Mouse (Mus musculus) neural tube, embryonic 11.5 days (tissue): ENCODE data around the gene Abcb4. TPM values are rescaled to one million over a fixed set of nuclear protein-coding genes. Genes with fewer than 3 reads are reported as not detected.

ENCODE experiments used
- ATAC-seq: fragments of 200-750 bp; cut with Nextera tagmentation; 2 replicates; pipeline ENCODE4 v1.8.0; 2017; ENCODE audit warnings: moderate number of reproducible peaks, mild to moderate bottlenecking, moderate TSS enrichment, moderate library complexity; ENCODE audit not compliant: insufficient read depth, low FRiP score, low TSS enrichment
- DNase-seq: peaks from one replicate; pipeline ENCODE4 v3.0.0-alpha.2; 2015; ENCODE audit warnings: low spot score
- H3K27ac ChIP-seq: fragments of 300-500 bp; sonication (generic); 2 replicates; pipeline ENCODE4 v1.5.1; 2014; ENCODE audit warnings: low read depth, mild to moderate bottlenecking, low read length
- H3K27me3 ChIP-seq: fragments of 300-500 bp; sonication (generic); 2 replicates; pipeline ENCODE4 v1.6.1; 2014; ENCODE audit warnings: mild to moderate bottlenecking, low read length, mixed read lengths; ENCODE audit not compliant: control insufficient read depth, insufficient read depth
- H3K36me3 ChIP-seq: fragments of 300-500 bp; sonication (generic); 2 replicates; pipeline ENCODE4 v1.6.1; 2014; ENCODE audit warnings: mild to moderate bottlenecking, low read length, moderate library complexity, mixed read lengths; ENCODE audit not compliant: control insufficient read depth, insufficient read depth
- H3K4me1 ChIP-seq: fragments of 300-500 bp; sonication (generic); 2 replicates; pipeline ENCODE4 v1.6.1; 2014; ENCODE audit warnings: low read length, mixed read lengths; ENCODE audit not compliant: control insufficient read depth, insufficient read depth
- H3K4me2 ChIP-seq: fragments of 300-500 bp; sonication (generic); 2 replicates; pipeline ENCODE4 v1.6.1; 2014; ENCODE audit warnings: low read depth, mild to moderate bottlenecking, moderate library complexity
- H3K4me3 ChIP-seq: fragments of 300-500 bp; sonication (generic); 2 replicates; pipeline ENCODE4 v1.5.1; 2014; ENCODE audit warnings: low read depth, low read length
- H3K9ac ChIP-seq: fragments of 300-500 bp; sonication (generic); 2 replicates; pipeline ENCODE4 v1.6.1; 2014; ENCODE audit warnings: mild to moderate bottlenecking, low read length
- H3K9me3 ChIP-seq: fragments of 300-500 bp; sonication (generic); 2 replicates; pipeline ENCODE4 v1.6.1; 2016; ENCODE audit warnings: low read length; ENCODE audit not compliant: control insufficient read depth
- WGBS: fragments of 180-500 bp; shearing (Covaris S2); extraction: QIAGEN DNeasy Blood & Tissue Kit; methylation state at CpG from one replicate; pipeline ENCODE4 v1.1.7; 2014; 5-methylcytosine and 5-hydroxymethylcytosine counted together
- polyA plus RNA-seq: library from polyadenylated mRNA; unstranded; fragments of >200 nt; fragmentation: Nextera tagmentation; extraction: Ambion mirVana; gene quantifications from 2 replicates; pipeline ENCODE4 v1.2.1, GENCODE M21; 2014

Gene Abcb4
- polyA plus RNA-seq, 1 experiment from 2014 or later, result 0.32 TPM

DNA sequence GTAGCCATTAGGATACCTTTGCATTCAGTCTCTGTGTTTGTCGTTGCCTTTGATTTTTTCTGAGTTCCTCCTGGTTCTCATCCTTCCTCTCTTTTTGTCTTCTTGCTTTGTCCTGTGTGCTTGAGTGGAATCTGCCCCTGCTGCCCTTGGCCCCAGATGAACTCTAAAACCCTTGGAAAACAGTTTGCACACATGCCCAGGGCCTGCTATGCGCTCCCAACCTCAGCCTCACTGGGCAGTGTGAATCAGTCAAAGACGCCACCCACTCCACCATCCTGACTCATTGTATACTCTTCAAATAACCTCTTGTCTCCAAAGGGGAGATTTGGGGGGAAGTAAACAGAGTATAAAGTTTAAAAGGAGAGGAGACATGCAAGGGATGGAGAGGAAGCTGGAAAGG, 4.7 kb downstream of the Abcb4 start:
- H3K27ac ChIP-seq, result no peak overlapping the region
- H3K4me3 ChIP-seq, result no peak overlapping the region
- DNase-seq, result no peak
- H3K9ac ChIP-seq, result no peak overlapping the region
- H3K4me2 ChIP-seq, result no peak overlapping the region
- H3K4me1 ChIP-seq, result no peaks in the 10 kb centered on the region
- no peaks in the 10 kb centered on the region for H3K9me3 ChIP-seq
- no peak for ATAC-seq
- 85% methylated on average over 3 of the region's 3 CpGs for WGBS
- H3K27me3 ChIP-seq, result no peaks in the 10 kb centered on the region
- H3K36me3 ChIP-seq, result no peaks in the 10 kb centered on the region

DNA sequence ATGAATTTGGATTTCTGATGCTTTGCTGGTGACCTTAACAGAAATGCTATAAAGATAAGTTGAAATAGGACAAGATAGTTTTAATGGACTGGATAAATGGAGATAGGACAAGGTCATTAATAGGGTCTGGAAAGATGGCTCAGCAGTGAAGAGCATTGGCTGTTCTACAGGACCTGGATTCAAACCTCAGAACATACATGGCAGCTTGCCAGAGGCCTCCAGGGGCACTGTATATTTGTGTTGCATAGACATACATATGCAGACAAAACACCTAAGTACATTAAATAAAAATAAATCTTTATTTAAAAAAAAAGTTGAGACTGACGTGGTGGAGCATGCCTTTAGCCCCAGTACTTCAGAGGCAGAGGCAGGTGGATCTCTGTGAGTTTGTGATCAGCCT, 7.5 kb downstream of the Abcb4 start:
- H3K27me3 ChIP-seq, result no peaks in the 10 kb centered on the region
- no peak overlapping the region for H3K4me2 ChIP-seq
- no peak for DNase-seq
- no peaks in the 10 kb centered on the region for H3K9me3 ChIP-seq
- H3K9ac ChIP-seq, result no peak overlapping the region
- WGBS, result 84% methylated on average over 1 of the region's 1 CpGs
- no peak overlapping the region for H3K27ac ChIP-seq
- no peak overlapping the region for H3K4me3 ChIP-seq
- H3K4me1 ChIP-seq, result no peaks in the 10 kb centered on the region
- no peaks in the 10 kb centered on the region for H3K36me3 ChIP-seq
- no peak for ATAC-seq

DNA sequence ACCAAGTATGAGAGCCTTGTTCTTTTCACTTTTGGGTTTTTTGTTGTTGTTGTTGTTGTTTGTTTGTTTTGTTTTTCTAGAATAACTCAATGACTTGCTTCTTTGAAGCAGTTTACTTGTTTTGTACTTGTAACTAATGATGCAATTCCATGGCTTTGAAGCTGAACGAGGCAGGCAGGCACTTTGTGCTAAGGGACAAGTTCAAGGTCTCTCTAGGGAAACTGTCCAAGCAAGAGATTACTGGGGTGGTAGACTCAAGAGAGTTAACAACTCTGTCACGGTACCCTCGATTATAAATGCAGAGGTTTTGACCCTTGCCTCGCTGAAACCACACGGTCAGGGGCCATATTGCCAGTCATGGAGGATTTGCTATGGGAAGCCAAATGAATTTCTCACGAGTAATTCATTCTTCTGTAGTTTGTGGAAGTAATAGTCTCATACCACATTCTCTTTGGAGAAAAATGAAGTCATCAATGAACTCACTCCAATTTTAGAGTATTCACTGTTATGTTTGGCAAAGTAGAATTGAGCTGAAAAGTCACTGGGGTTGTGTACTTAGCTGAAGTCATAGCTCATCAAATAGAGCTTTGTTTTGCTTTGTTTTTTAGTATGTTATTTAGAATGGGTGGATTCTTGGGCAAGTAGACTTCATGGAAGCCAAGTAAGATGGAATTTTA, 8.8 kb downstream of the Abcb4 start:
- no peak for ATAC-seq
- no peak overlapping the region for H3K4me3 ChIP-seq
- H3K4me1 ChIP-seq, result no peaks in the 10 kb centered on the region
- no peaks in the 10 kb centered on the region for H3K9me3 ChIP-seq
- H3K36me3 ChIP-seq, result no peaks in the 10 kb centered on the region
- H3K27me3 ChIP-seq, result no peaks in the 10 kb centered on the region
- DNase-seq, result no peak
- no peak overlapping the region for H3K27ac ChIP-seq
- no peak overlapping the region for H3K9ac ChIP-seq
- no peak overlapping the region for H3K4me2 ChIP-seq
- WGBS, result 69% methylated on average over 6 of the region's 6 CpGs

DNA sequence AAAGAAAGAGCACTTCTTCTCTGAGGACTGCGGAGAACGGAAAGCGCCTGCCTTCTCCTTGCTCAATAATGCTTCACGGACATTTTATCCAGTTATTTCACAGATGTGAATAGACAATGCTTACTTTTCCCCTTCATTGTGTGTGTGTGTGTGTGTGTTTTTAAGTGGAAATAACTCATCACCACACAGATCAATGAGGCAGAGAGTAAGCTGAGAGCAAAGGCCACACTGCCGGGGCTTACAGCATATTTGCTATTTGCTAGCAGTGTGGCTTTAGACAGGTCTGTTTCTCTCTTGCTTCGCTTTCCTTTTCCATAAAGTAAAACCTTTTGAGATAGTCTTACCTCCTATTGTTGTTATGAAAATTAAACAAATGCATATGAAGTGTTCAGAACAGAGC, 11.0 kb downstream of the Abcb4 start:
- no peak overlapping the region for H3K27ac ChIP-seq
- no peak for DNase-seq
- no peak for ATAC-seq

DNA sequence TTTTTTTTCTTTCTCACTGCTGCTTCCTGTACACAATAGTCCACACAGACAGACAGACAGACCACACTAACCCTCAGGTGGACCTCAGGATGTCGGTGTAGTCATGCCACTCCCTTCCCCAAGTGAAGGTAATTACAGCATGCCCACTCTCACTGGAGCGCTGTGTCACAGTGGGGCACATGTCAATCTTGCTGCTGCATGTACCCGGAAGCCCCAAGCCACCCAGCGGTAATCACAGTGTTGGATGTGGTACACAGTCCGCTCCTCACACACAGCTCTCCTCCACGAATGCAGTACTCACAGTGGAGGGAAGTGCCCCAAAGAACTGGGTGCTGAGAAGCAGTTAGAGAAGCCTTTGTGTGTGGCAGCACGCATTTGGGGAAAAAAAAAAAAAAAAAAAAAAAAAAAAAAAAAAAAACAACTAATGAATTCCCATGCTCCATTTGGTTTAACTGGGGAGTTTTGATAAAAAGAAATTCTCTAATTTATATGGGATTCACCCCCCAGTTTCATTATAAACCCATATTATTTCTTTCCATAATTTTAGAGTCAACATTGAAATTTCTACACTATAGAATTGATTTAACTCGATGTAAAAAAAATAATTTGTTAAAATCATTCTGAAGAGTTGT, 18.2 kb downstream of the Abcb4 start:
- 88% methylated on average over 8 of the region's 8 CpGs for WGBS
- no peaks in the 10 kb centered on the region for H3K9me3 ChIP-seq
- H3K4me1 ChIP-seq, result no peaks in the 10 kb centered on the region
- no peak overlapping the region for H3K9ac ChIP-seq
- ATAC-seq, result no peak
- no peaks in the 10 kb centered on the region for H3K27me3 ChIP-seq
- no peaks in the 10 kb centered on the region for H3K36me3 ChIP-seq
- no peak overlapping the region for H3K4me3 ChIP-seq
- no peak overlapping the region for H3K27ac ChIP-seq
- no peak for DNase-seq
- no peak overlapping the region for H3K4me2 ChIP-seq

More for the DNA sequence above, 11.0 kb downstream of the Abcb4 start:
- H3K4me1 ChIP-seq, result no peaks in the 10 kb centered on the region
- H3K4me2 ChIP-seq, result no peak overlapping the region
- WGBS, result 62% methylated on average over 6 of the region's 6 CpGs
- H3K9me3 ChIP-seq, result no peaks in the 10 kb centered on the region
- no peaks in the 10 kb centered on the region for H3K36me3 ChIP-seq
- no peak overlapping the region for H3K4me3 ChIP-seq
- no peak overlapping the region; the same call in 1 of the 2 replicates for H3K9ac ChIP-seq
- H3K27me3 ChIP-seq, result no peaks in the 10 kb centered on the region

DNA sequence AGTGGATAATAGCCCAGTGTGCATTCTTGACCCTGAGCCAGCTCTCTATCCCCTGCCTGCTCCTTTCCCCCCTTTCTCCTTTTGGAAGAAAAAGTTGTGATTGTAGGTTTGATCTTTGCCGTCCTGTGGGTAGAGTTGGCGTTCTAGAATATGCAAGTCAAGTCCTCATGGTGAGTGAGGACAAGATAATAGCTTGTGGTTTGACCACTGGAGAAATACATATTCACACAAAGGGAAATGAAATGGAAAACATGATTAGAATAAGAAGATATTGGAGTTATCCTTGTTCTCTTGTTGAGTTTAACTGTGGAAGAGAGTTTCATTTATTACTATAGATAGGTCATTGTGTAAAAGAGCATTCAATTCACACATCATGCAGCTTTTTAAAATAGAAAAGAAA, 22.9 kb downstream of the Abcb4 start:
- Histone ChIP-seq H3K27me3 (no peaks in the 10 kb centered on the region), H3K9me3 (no peaks in the 10 kb centered on the region), H3K36me3 (no peaks in the 10 kb centered on the region), H3K4me3 (no peak overlapping the region), H3K9ac (no peak overlapping the region), H3K4me2 (no peak overlapping the region), H3K4me1 (no peaks in the 10 kb centered on the region), H3K27ac (no peak overlapping the region)
- WGBS, result 88% methylated on average over 2 of the region's 2 CpGs
- ATAC-seq, result no peak
- DNase-seq, result no peak

DNA sequence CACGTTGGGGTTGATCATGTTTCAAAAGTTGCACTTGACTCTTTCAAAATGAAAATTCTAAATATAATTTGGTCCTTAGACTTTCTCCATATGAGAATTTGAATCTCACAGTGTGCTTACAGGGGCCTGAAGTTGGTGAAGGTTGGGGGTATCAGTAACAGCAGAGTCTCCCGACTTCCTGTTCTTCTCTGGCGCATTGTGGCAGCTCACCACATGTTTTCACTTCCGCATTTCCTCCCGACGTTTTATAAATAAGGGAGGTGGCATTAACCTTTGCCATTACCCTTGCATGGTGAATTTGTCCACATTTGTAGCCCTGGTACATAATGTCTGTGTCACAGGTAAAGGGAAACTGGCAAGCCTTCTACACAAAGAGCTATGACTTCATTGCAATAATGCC, 23.6 kb downstream of the Abcb4 start:
- Histone ChIP-seq H3K9me3 (no peaks in the 10 kb centered on the region), H3K36me3 (no peaks in the 10 kb centered on the region), H3K4me2 (no peak overlapping the region), H3K27me3 (no peaks in the 10 kb centered on the region), H3K4me3 (no peak overlapping the region), H3K9ac (no peak overlapping the region), H3K27ac (no peak overlapping the region), H3K4me1 (no peaks in the 10 kb centered on the region)
- DNase-seq, result no peak
- 78% methylated on average over 6 of the region's 6 CpGs for WGBS
- ATAC-seq, result no peak

DNA sequence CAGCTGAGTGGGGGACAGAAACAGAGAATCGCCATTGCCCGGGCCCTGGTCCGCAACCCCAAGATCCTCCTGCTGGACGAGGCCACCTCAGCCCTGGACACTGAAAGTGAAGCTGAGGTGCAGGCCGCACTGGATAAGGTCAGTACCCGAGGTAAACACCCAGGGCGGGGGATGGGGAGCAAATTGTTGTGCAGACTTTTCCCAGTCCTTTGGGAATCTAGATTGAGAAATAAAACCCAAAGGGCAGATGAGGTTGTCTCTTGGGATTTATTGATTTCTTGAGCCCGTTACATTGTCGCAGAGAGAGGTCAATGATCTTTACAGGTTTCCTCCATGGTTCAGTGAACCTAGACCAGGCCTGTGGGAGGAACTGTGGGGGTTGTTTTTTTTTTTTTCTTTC, 34.9 kb downstream of the Abcb4 start:
- Histone ChIP-seq H3K4me3 (no peak overlapping the region), H3K9me3 (peaks cover 3% of the 10 kb centered on the region; the same call in 1 of the 2 replicates), H3K27ac (no peak overlapping the region), H3K4me1 (no peaks in the 10 kb centered on the region), H3K4me2 (no peak overlapping the region), H3K9ac (no peak overlapping the region), H3K27me3 (no peaks in the 10 kb centered on the region), H3K36me3 (no peaks in the 10 kb centered on the region)
- DNase-seq (no peak), ATAC-seq (no peak)
- 84% methylated on average over 9 of the region's 9 CpGs for WGBS

DNA sequence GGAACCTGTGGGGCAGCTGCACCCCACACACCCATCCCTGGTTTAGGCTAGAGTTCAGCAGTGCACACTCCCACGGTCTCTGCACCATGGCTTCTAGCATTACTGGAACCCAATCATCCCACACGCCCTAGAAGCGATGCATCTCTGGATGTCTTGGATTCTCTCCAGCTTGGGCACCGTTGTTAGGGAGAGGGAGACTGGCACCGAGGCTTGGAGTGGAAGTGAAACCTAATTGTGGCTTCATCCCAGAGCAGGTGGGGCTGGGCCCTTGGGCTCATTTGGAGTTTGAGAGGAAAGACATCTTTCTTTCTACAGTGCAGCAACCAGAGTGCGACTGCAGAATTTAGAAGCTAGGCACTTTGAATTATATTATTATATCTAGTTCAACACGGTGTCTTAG, 44.4 kb downstream of the Abcb4 start:
- no peaks in the 10 kb centered on the region for H3K9me3 ChIP-seq
- ATAC-seq (no peak), DNase-seq (no peak)
- no peaks in the 10 kb centered on the region for H3K27me3 ChIP-seq
- H3K9ac ChIP-seq, result no peak overlapping the region
- H3K4me2 ChIP-seq, result no peak overlapping the region
- WGBS, result 90% methylated on average over 7 of the region's 7 CpGs
- H3K4me1 ChIP-seq, result no peaks in the 10 kb centered on the region
- H3K4me3 ChIP-seq, result no peak overlapping the region
- H3K27ac ChIP-seq, result no peak overlapping the region
- no peaks in the 10 kb centered on the region for H3K36me3 ChIP-seq
